Mouse (Mus musculus): ENCODE results near the gene Nhlrc2. TPM values are rescaled to one million over a fixed set of nuclear protein-coding genes. Genes with fewer than 3 reads are reported as not detected.
A peak's percentile ranks its signal among the peaks of the same experiment; 100 is the strongest.

The Nhlrc2 gene
- polyA plus RNA-seq, 1 experiment from 2014 or later, result 8.9 TPM

- DNase-seq (ENCODE audit: low spot score) (no peak), ATAC-seq (ENCODE audit: low FRiP score) (no peak)
- 82% methylated on average over 3 of the region's 3 CpGs for WGBS
- H3K4me2 ChIP-seq (replicated peaks), result no peak overlapping the region
- no peaks in the 10 kb centered on the region for H3K4me1 ChIP-seq (replicated peaks; ENCODE audit: control insufficient read depth, insufficient read depth, low read length)
- H3K36me3 ChIP-seq (replicated peaks; ENCODE audit: control insufficient read depth, insufficient read depth), result peaks cover 10% of the 10 kb centered on the region; the same call in 1 of the 2 replicates
- no peak overlapping the region for H3K27ac ChIP-seq
- no peak overlapping the region for H3K9ac ChIP-seq
- no peaks in the 10 kb centered on the region for H3K9me3 ChIP-seq (ENCODE audit: control insufficient read depth, low read length)
- no peak overlapping the region for H3K4me3 ChIP-seq (replicated peaks; ENCODE audit: low read length)
- no peaks in the 10 kb centered on the region for H3K27me3 ChIP-seq (ENCODE audit: control insufficient read depth, insufficient read depth, low read length)
These were observed 13.7 kb upstream of the Nhlrc2 start for GRCm38 (mm10) chr19:56534337-56534736.

- no peak overlapping the region for H3K4me3 ChIP-seq (replicated peaks; ENCODE audit: low read length)
- H3K9me3 ChIP-seq (ENCODE audit: control insufficient read depth, low read length), result no peaks in the 10 kb centered on the region
- H3K27ac ChIP-seq, result no peak overlapping the region
- no peak for DNase-seq (ENCODE audit: low spot score)
- ATAC-seq (ENCODE audit: low FRiP score), result no peak
- no peaks in the 10 kb centered on the region for H3K4me1 ChIP-seq (replicated peaks; ENCODE audit: control insufficient read depth, insufficient read depth, low read length)
- no peak overlapping the region for H3K4me2 ChIP-seq (replicated peaks)
- H3K9ac ChIP-seq, result no peak overlapping the region
- WGBS, result 64% methylated on average over 9 of the region's 9 CpGs
- H3K36me3 ChIP-seq (replicated peaks; ENCODE audit: control insufficient read depth, insufficient read depth), result peaks cover 10% of the 10 kb centered on the region; the same call in 1 of the 2 replicates
- H3K27me3 ChIP-seq (ENCODE audit: control insufficient read depth, insufficient read depth, low read length), result no peaks in the 10 kb centered on the region
These were observed 13.0 kb upstream of the Nhlrc2 start for GRCm38 (mm10) chr19:56535064-56535463.

GRCm38 (mm10) chr19:56535765-56536164, 12.3 kb upstream of the Nhlrc2 start:
- DNase-seq (ENCODE audit: low spot score), result no peak
- H3K4me3 ChIP-seq (replicated peaks; ENCODE audit: low read length), result no peak overlapping the region
- no peaks in the 10 kb centered on the region for H3K4me1 ChIP-seq (replicated peaks; ENCODE audit: control insufficient read depth, insufficient read depth, low read length)
- no peak overlapping the region for H3K27ac ChIP-seq
- WGBS, result 88% methylated on average over 9 of the region's 9 CpGs
- H3K4me2 ChIP-seq (replicated peaks), result no peak overlapping the region
- no peaks in the 10 kb centered on the region for H3K27me3 ChIP-seq (ENCODE audit: control insufficient read depth, insufficient read depth, low read length)
- no peak for ATAC-seq (ENCODE audit: low FRiP score)
- H3K36me3 ChIP-seq (replicated peaks; ENCODE audit: control insufficient read depth, insufficient read depth), result peaks cover 13% of the 10 kb centered on the region; the same call in 1 of the 2 replicates
- H3K9ac ChIP-seq, result no peak overlapping the region
- no peaks in the 10 kb centered on the region for H3K9me3 ChIP-seq (ENCODE audit: control insufficient read depth, low read length)

GRCm38 (mm10) chr19:56543320-56543719, 4.7 kb upstream of the Nhlrc2 start:
- Histone ChIP-seq H3K27ac (no peak overlapping the region), H3K36me3 (replicated peaks; ENCODE audit: control insufficient read depth, insufficient read depth) (peaks cover 23% of the 10 kb centered on the region; the same call in 1 of the 2 replicates), H3K4me3 (replicated peaks; ENCODE audit: low read length) (no peak overlapping the region), H3K9ac (no peak overlapping the region), H3K27me3 (ENCODE audit: control insufficient read depth, insufficient read depth, low read length) (no peaks in the 10 kb centered on the region), H3K9me3 (ENCODE audit: control insufficient read depth, low read length) (no peaks in the 10 kb centered on the region), H3K4me1 (replicated peaks; ENCODE audit: control insufficient read depth, insufficient read depth, low read length) (peaks cover 5% of the 10 kb centered on the region; the same call in 1 of the 2 replicates), H3K4me2 (replicated peaks) (no peak overlapping the region)
- no peak for ATAC-seq (ENCODE audit: low FRiP score)
- WGBS, result 95% methylated on average over 12 of the region's 12 CpGs
- DNase-seq (ENCODE audit: low spot score), result no peak

GRCm38 (mm10) chr19:56544681-56545388, 3.2 kb upstream of the Nhlrc2 start:
- Histone ChIP-seq H3K4me1 (replicated peaks; ENCODE audit: control insufficient read depth, insufficient read depth, low read length) (peaks cover 13% of the 10 kb centered on the region), H3K9ac (no peak overlapping the region), H3K27me3 (ENCODE audit: control insufficient read depth, insufficient read depth, low read length) (no peaks in the 10 kb centered on the region), H3K4me2 (replicated peaks) (no peak overlapping the region), H3K27ac (no peak overlapping the region), H3K36me3 (replicated peaks; ENCODE audit: control insufficient read depth, insufficient read depth) (peaks cover 23% of the 10 kb centered on the region; the same call in 1 of the 2 replicates), H3K4me3 (replicated peaks; ENCODE audit: low read length) (no peak overlapping the region), H3K9me3 (ENCODE audit: control insufficient read depth, low read length) (no peaks in the 10 kb centered on the region)
- no peak for ATAC-seq (ENCODE audit: low FRiP score)
- 95% methylated on average over 13 of the region's 13 CpGs for WGBS
- DNase-seq (ENCODE audit: low spot score), result no peak

GRCm38 (mm10) chr19:56546031-56546430, 2.0 kb upstream of the Nhlrc2 start:
- DNase-seq (ENCODE audit: low spot score), result no peak
- Histone ChIP-seq H3K4me2 (replicated peaks) (no peak overlapping the region), H3K9me3 (ENCODE audit: control insufficient read depth, low read length) (no peaks in the 10 kb centered on the region), H3K36me3 (replicated peaks; ENCODE audit: control insufficient read depth, insufficient read depth) (peaks cover 20% of the 10 kb centered on the region; the same call in 1 of the 2 replicates), H3K27ac (no peak overlapping the region), H3K4me3 (replicated peaks; ENCODE audit: low read length) (no peak overlapping the region), H3K27me3 (ENCODE audit: control insufficient read depth, insufficient read depth, low read length) (no peaks in the 10 kb centered on the region), H3K4me1 (replicated peaks; ENCODE audit: control insufficient read depth, insufficient read depth, low read length) (peaks cover 18% of the 10 kb centered on the region), H3K9ac (no peak overlapping the region)
- ATAC-seq (ENCODE audit: low FRiP score), result no peak

- Histone ChIP-seq H3K27me3 (ENCODE audit: control insufficient read depth, insufficient read depth, low read length) (no peaks in the 10 kb centered on the region), H3K27ac (peak within 1 kb of the TSS; percentile 94), H3K36me3 (replicated peaks; ENCODE audit: control insufficient read depth, insufficient read depth) (peaks cover 22% of the 10 kb centered on the region), H3K9me3 (ENCODE audit: control insufficient read depth, low read length) (no peaks in the 10 kb centered on the region), H3K4me2 (replicated peaks) (peak within 1 kb of the TSS; percentile 71), H3K4me1 (replicated peaks; ENCODE audit: control insufficient read depth, insufficient read depth, low read length) (peaks cover 18% of the 10 kb centered on the region), H3K4me3 (replicated peaks; ENCODE audit: low read length) (peak within 1 kb of the TSS; percentile 81), H3K9ac (peak within 1 kb of the TSS; percentile 90)
- 11% methylated on average over 20 of the region's 20 CpGs for WGBS
- peak; percentile 77 for ATAC-seq (ENCODE audit: low FRiP score)
- DNase-seq (ENCODE audit: low spot score), result no peak
These were observed 418 bp upstream of the Nhlrc2 start, which contains the start of gene Dclre1a for GRCm38 (mm10) chr19:56547456-56548229. TSS of gene Dclre1a (minus strand) at chr19:56548222.

- Histone ChIP-seq H3K27ac (peak overlapping the region; percentile 94), H3K27me3 (ENCODE audit: control insufficient read depth, insufficient read depth, low read length) (no peaks in the 10 kb centered on the region), H3K36me3 (replicated peaks; ENCODE audit: control insufficient read depth, insufficient read depth) (peaks cover 31% of the 10 kb centered on the region), H3K4me1 (replicated peaks; ENCODE audit: control insufficient read depth, insufficient read depth, low read length) (peaks cover 18% of the 10 kb centered on the region), H3K4me2 (replicated peaks) (peak overlapping the region; percentile 71), H3K9ac (peak overlapping the region; percentile 90), H3K4me3 (replicated peaks; ENCODE audit: low read length) (peak overlapping the region; percentile 81), H3K9me3 (ENCODE audit: control insufficient read depth, low read length) (no peaks in the 10 kb centered on the region)
- 28% methylated on average over 18 of the region's 18 CpGs for WGBS
- DNase-seq (ENCODE audit: low spot score), result peak; percentile 43
- ATAC-seq (ENCODE audit: low FRiP score), result no peak; the same call in 1 of the 2 replicates
These were observed 1.1 kb downstream of the Nhlrc2 start for GRCm38 (mm10) chr19:56549033-56549680.

- Histone ChIP-seq H3K9me3 (ENCODE audit: control insufficient read depth, low read length) (no peaks in the 10 kb centered on the region), H3K36me3 (replicated peaks; ENCODE audit: control insufficient read depth, insufficient read depth) (peaks cover 52% of the 10 kb centered on the region), H3K27me3 (ENCODE audit: control insufficient read depth, insufficient read depth, low read length) (no peaks in the 10 kb centered on the region), H3K9ac (no peak overlapping the region), H3K4me3 (replicated peaks; ENCODE audit: low read length) (no peak overlapping the region), H3K27ac (no peak overlapping the region), H3K4me2 (replicated peaks) (no peak overlapping the region), H3K4me1 (replicated peaks; ENCODE audit: control insufficient read depth, insufficient read depth, low read length) (peaks cover 13% of the 10 kb centered on the region)
- ATAC-seq (ENCODE audit: low FRiP score) (no peak), DNase-seq (ENCODE audit: low spot score) (no peak)
- 96% methylated on average over 3 of the region's 3 CpGs for WGBS
These were observed 5.1 kb downstream of the Nhlrc2 start for GRCm38 (mm10) chr19:56553177-56553576.

Data from hindbrain, embryonic 14.5 days (tissue).